Mouse (Mus musculus): ENCODE results near the gene Plb1. TPM values are rescaled to one million over a fixed set of nuclear protein-coding genes. Genes with fewer than 3 reads are reported as not detected.

Plb1 gene
- polyA plus RNA-seq, 1 experiment from 2014 or later = 0.04 TPM

DNA sequence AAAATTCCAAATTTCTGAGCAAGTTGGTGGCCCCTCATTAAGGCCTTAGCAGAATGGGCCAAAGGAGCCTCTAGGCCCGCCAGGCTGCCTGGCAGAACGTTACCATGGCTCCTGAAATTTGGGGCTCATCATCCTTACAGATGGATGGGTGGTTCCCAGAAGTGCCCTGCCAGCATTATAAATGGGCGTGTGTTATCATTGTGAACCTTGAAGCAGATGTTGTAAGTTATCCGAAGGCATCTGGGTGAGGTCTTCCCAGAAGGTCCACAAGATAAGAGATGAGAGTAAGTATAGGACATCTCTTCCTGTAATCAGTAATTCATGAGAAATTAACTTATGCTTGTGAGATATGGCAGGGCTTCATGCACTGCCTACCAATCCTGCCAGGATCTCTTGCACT lies 30.0 kb downstream of the Plb1 start:
- ATAC-seq (ENCODE audit: low FRiP score) = no peak
- WGBS = 88% methylated on average over 4 of the region's 4 CpGs
- Histone ChIP-seq H3K9me3 (0 out of 2 replicates have a peak, but pooled peaks cover 6% of the 10 kb centered on the region), H3K27me3 (no peaks in the 10 kb centered on the region), H3K36me3 (no peaks in the 10 kb centered on the region), H3K4me2 (no peak overlapping the region), H3K9ac (no peak overlapping the region), H3K27ac (no peak overlapping the region), H3K4me3 (no peak overlapping the region), H3K4me1 (replicated peaks) (no peaks in the 10 kb centered on the region)

DNA sequence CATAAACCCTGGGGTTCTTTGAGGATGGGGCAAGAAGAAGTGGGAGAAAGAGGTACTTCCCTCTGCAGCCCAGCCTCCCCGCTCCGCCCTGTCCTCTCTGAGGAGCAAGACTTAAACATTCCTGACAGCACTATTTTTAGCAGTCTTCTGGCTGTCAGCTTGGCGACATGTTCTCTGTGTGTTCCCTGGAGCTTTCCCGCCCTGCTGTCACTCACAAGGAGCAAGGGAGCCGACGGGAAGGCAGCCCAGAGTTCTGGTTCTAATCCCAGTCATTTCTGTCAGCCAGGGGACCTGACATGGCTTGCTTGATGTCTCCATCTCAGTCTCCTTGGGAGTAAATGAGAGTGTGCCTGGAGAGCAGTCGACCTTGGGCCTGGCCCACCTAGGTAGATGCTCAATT lies 40.0 kb downstream of the Plb1 start:
- no peak overlapping the region for H3K27ac ChIP-seq
- peaks cover 2% of the 10 kb centered on the region for H3K4me1 ChIP-seq (replicated peaks)
- WGBS = 53% methylated on average over 7 of the region's 7 CpGs
- ATAC-seq (ENCODE audit: low FRiP score) = no peak
- no peak overlapping the region for H3K9ac ChIP-seq
- H3K9me3 ChIP-seq = no peaks in the 10 kb centered on the region
- no peak overlapping the region for H3K4me2 ChIP-seq
- no peak overlapping the region for H3K4me3 ChIP-seq
- H3K36me3 ChIP-seq = no peaks in the 10 kb centered on the region
- H3K27me3 ChIP-seq = no peaks in the 10 kb centered on the region

DNA sequence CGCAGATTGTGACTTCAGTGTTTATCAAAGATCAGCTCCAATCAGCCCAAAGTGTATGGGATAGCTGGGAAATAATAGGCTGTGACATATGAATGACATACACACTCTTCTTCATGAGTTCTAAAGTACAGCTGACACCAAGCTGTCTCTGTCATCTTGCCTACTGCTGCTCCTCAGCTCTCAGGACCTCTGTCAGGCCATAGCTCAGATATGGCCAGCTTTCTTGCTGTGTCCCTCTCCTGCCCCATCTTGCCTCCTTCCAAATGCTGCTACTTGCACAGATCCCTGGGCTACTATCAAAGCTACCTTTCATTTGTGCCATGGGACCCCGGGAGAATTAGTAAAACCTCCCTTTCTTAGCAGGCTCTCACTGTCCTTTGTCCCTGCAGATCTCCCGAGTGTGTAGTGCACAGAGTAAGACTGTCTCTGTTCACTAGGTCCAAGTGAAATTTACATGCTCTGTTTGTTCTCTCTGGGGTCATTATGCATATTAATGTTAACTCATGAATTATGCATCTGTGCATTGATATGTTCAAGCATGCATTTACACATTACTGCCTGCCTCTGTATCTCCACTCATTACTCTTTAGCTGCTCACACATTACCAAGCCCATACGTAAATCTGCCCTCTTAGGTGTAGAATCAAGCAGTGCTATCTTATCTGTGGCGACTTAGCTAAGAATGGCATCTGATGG lies 45.6 kb downstream of the Plb1 start:
- Histone ChIP-seq H3K4me2 (no peak overlapping the region), H3K4me1 (replicated peaks) (peaks cover 28% of the 10 kb centered on the region), H3K27ac (peak overlapping the region; percentile 86), H3K4me3 (no peak overlapping the region), H3K27me3 (no peaks in the 10 kb centered on the region), H3K36me3 (no peaks in the 10 kb centered on the region), H3K9ac (no peak overlapping the region), H3K9me3 (no peaks in the 10 kb centered on the region)
- peak; percentile 85 for ATAC-seq (ENCODE audit: low FRiP score)
- WGBS = 35% methylated on average over 5 of the region's 5 CpGs

DNA sequence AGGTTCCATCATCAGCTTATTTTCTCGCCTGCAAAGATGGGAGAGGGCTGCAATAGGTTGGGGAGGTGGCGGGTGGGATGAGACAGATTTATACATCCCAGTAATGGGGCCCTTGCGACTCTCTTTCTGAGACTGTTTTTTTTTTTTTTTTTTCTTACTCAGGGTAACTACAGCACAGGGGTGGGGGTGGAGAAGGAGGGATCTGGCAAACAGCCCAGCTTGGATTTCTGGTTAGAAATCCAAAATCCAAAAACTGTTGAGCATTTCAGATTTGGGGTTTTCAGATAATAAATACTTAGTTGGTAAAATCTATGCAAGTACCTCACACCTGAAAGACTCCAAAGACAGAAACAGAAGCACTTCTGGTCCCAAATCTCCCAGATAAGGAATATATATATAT lies 47.6 kb downstream of the Plb1 start:
- H3K9me3 ChIP-seq = no peaks in the 10 kb centered on the region
- no peaks in the 10 kb centered on the region for H3K36me3 ChIP-seq
- WGBS = 50% methylated on average over 3 of the region's 3 CpGs
- ATAC-seq (ENCODE audit: low FRiP score) = no peak
- no peak overlapping the region for H3K4me2 ChIP-seq
- no peak overlapping the region for H3K27ac ChIP-seq
- H3K9ac ChIP-seq = no peak overlapping the region
- no peak overlapping the region for H3K4me3 ChIP-seq
- H3K27me3 ChIP-seq = no peaks in the 10 kb centered on the region
- H3K4me1 ChIP-seq (replicated peaks) = peaks cover 28% of the 10 kb centered on the region

DNA sequence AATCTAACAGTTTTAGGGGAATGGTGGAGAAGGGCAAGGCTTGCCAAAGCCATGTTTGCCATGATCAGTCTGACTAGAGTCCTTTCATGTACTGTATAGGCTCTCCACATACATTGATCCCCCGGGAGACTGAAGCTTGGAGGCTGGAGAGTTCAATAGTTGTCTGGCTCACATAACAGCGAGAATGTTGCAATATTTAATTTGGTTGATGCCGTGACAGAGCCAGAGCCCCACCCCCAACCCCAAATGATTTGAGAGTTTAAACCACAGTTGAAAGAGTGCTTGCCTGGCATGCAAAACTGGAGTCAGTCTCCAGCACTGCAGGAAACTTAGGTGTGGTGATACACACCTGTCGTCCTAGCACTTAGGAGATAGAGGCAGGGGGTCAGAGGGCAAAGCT lies 49.8 kb downstream of the Plb1 start:
- WGBS = 64% methylated on average over 4 of the region's 4 CpGs
- Histone ChIP-seq H3K9me3 (no peaks in the 10 kb centered on the region), H3K36me3 (no peaks in the 10 kb centered on the region), H3K27ac (no peak overlapping the region), H3K27me3 (no peaks in the 10 kb centered on the region), H3K4me3 (no peak overlapping the region), H3K4me1 (replicated peaks) (peaks cover 27% of the 10 kb centered on the region), H3K9ac (no peak overlapping the region), H3K4me2 (no peak overlapping the region)
- no peak for ATAC-seq (ENCODE audit: low FRiP score)

DNA sequence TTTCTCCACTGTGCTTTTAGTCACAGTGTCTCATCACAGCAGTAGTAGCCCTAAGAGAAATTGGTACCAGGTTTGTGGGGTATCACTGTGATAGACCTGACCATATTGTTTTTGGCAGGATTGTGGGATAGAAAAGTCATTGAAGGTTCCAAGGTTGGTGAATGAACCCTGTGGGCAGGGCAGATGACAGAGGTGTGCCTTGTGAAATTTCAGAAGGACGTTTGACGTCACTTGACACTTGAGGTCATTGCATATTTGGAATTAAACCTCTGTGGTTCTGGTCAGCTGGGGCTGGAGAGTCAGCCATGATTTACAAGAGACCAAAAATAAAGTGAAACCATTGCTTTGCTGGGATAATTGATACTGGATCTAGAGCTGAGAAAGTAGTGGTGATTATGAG lies 50.9 kb downstream of the Plb1 start:
- no peak for ATAC-seq (ENCODE audit: low FRiP score)
- no peaks in the 10 kb centered on the region for H3K27me3 ChIP-seq
- no peak overlapping the region for H3K27ac ChIP-seq
- H3K4me1 ChIP-seq (replicated peaks) = peaks cover 16% of the 10 kb centered on the region
- 92% methylated on average over 2 of the region's 2 CpGs for WGBS
- no peaks in the 10 kb centered on the region for H3K9me3 ChIP-seq
- H3K4me3 ChIP-seq = no peak overlapping the region
- no peak overlapping the region for H3K4me2 ChIP-seq
- no peak overlapping the region for H3K9ac ChIP-seq
- H3K36me3 ChIP-seq = no peaks in the 10 kb centered on the region

DNA sequence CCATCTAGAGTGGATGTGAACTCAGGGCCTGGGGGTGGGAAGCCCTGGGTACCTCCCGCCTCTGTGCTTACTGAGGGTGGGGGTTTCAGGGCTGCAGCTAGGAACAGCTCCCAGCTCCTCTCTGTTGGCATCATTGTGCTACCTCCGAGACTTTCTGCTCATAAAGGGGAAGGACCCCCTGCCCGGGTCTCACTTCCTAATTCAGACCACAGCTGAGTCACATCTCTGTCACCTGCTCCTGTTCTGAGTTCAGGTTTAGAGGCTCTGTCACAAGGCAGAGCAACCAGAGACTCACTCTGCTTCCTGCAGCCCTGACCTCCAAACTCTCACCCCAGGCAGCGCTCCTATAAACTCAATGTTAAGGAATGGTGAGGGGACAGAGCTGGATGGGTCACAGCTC lies 53.8 kb downstream of the Plb1 start:
- Histone ChIP-seq H3K4me3 (no peak overlapping the region), H3K36me3 (no peaks in the 10 kb centered on the region), H3K9me3 (no peaks in the 10 kb centered on the region), H3K27me3 (no peaks in the 10 kb centered on the region), H3K9ac (no peak overlapping the region), H3K4me2 (no peak overlapping the region), H3K4me1 (replicated peaks) (no peaks in the 10 kb centered on the region), H3K27ac (no peak overlapping the region)
- WGBS = 84% methylated on average over 4 of the region's 4 CpGs
- no peak for ATAC-seq (ENCODE audit: low FRiP score)

DNA sequence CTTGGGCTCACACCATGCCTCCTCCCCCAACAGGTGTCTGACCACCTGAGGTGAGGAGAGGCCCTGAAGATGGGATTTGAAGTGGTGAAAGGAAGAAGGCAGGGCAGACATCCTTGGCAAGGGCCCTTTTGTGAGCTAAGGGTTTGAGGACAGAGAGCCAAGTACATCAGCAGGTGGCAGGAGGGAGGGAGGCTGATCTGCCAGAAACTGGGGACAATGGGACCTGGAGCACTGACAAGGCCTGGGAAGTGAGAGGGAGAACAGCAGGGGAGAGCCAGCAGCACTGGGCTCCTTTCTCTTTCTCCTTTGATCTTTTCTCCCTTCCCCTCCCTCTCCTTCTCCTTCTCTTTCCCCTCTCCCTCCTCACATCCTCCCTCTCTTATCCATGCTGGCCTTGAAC lies 55.5 kb downstream of the Plb1 start:
- no peak for ATAC-seq (ENCODE audit: low FRiP score)

DNA sequence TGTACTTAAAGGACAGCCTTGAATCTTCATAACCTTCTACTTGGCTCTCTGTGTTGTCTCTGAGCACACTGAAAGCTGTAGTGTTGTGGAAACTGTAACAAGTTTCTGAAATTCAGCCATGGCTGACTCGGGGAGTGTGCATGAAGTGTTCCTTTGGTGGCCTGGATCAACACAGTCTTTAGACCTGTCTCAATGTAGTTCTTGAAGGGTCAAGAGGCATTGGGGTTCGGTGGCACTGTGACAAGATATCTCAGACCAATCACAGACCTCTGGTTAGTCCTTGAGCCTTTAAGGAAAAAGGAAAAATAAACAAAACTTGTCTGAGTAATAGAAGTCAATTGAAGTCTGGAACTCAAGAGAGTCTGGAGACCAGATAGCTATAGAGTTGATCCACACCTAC lies 58.8 kb downstream of the Plb1 start:
- Histone ChIP-seq H3K9ac (no peak overlapping the region), H3K4me3 (no peak overlapping the region), H3K27me3 (no peaks in the 10 kb centered on the region), H3K27ac (no peak overlapping the region), H3K9me3 (no peaks in the 10 kb centered on the region), H3K36me3 (no peaks in the 10 kb centered on the region), H3K4me2 (no peak overlapping the region), H3K4me1 (replicated peaks) (no peaks in the 10 kb centered on the region)
- ATAC-seq (ENCODE audit: low FRiP score) = no peak
- WGBS = 77% methylated on average over 2 of the region's 2 CpGs

More for the DNA sequence above, 55.5 kb downstream of the Plb1 start:
- H3K36me3 ChIP-seq = no peaks in the 10 kb centered on the region
- no peak overlapping the region for H3K9ac ChIP-seq
- H3K27ac ChIP-seq = no peak overlapping the region
- H3K4me3 ChIP-seq = no peak overlapping the region
- H3K27me3 ChIP-seq = no peaks in the 10 kb centered on the region
- no peaks in the 10 kb centered on the region for H3K4me1 ChIP-seq (replicated peaks)
- no peaks in the 10 kb centered on the region for H3K9me3 ChIP-seq
- no peak overlapping the region for H3K4me2 ChIP-seq

DNA sequence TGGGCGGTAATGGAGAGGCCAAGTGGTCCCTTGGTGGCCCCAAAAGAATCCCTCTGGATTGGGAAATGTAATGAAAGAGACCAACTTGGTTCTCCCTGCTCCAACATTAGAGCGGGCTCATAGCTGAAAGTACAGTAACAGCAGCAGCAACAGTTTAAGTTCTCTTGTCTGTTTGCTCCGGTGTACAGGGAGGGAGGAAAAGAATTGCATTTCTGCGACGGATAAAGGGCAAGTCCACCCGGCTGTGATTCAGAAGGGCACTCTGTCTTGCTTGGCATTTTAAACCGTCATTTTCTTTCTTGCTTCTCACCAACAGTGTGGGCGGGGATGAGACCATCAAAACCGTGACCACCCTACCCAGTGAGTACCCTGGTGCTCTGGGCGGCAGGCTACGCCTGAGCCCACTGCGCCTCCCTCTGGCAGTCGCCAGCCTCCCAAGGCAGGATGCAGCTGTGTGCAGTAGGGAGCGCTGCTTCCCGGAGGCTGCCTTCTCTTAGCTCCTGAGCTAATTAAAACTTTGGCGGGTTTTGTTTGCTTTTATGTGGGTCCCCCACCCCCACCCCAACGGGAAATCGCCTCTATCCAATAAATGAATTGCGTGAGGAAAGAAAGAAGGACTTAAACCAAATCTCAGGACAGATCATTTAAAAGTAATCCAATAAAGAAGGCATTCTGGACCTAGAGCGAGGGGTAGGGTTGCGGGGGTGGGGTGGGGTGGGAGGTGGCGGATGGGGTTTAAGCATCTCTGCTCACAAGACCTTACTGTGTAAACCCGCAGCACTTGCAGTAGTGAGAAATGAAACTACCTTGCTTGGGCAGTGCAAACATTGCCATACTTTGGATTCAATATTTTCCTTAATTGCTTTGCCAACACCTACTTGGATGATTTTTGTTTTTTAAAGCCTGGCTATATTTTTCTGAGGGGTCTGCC lies 70.7 kb downstream of the Plb1 start:
- peaks cover 8% of the 10 kb centered on the region for H3K4me1 ChIP-seq (replicated peaks)
- peak overlapping the region; percentile 24 for H3K4me3 ChIP-seq
- peak overlapping the region; percentile 47 for H3K9ac ChIP-seq
- peak overlapping the region; percentile 50 for H3K4me2 ChIP-seq
- H3K27ac ChIP-seq = no peak overlapping the region
- ATAC-seq (ENCODE audit: low FRiP score) = peak; percentile 88
- WGBS = 10% methylated on average over 23 of the region's 23 CpGs
- H3K36me3 ChIP-seq = no peaks in the 10 kb centered on the region
- no peaks in the 10 kb centered on the region for H3K27me3 ChIP-seq
- no peaks in the 10 kb centered on the region for H3K9me3 ChIP-seq

DNA sequence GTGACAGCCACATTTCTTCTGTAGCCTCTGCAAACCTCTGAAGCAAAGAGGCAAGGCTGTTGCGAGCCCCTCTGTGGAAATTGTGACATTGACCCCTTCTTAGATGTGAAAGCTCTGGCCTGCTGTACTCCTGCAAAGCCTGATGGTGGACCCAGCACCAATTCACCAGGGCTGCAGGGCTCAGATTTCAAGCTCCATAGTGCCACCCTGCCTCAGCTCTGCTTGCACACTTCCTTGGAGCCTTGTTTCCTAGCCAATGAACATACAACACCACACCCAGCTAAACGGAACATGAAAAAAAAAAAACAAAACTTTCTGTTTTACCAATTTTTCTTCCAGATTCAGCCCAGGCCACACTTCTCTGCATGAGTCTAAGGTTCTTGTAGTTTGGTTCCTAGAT lies 74.6 kb downstream of the Plb1 start:
- no peak overlapping the region for H3K4me3 ChIP-seq
- no peaks in the 10 kb centered on the region for H3K36me3 ChIP-seq
- no peak overlapping the region for H3K4me2 ChIP-seq
- H3K9ac ChIP-seq = no peak overlapping the region
- no peaks in the 10 kb centered on the region for H3K27me3 ChIP-seq
- no peak for ATAC-seq (ENCODE audit: low FRiP score)
- no peaks in the 10 kb centered on the region for H3K9me3 ChIP-seq
- WGBS = 70% methylated on average over 2 of the region's 2 CpGs
- H3K4me1 ChIP-seq (replicated peaks) = peaks cover 8% of the 10 kb centered on the region
- no peak overlapping the region for H3K27ac ChIP-seq

DNA sequence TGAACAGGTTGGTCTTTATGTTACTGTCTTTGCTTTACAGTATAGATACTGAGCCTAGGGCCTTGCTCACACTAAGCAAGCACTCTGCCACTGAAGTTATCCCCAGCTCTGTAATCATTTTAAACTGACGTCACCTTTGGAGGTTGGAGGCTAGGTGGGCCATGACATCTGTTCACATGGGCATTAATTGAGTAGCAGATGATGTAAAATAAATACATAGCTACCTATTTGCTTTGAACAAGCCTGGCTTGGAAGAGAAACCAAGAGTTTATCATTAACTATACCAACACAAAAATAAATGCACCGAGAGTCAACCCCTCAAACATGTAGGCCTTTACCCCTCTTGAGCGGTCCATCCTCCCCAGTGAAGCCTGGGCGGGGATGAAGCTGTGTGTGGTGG lies 76.1 kb downstream of the Plb1 start:
- no peaks in the 10 kb centered on the region for H3K9me3 ChIP-seq
- no peak overlapping the region for H3K4me2 ChIP-seq
- no peaks in the 10 kb centered on the region for H3K27me3 ChIP-seq
- H3K9ac ChIP-seq = no peak overlapping the region
- H3K27ac ChIP-seq = no peak overlapping the region
- no peak overlapping the region for H3K4me3 ChIP-seq
- H3K4me1 ChIP-seq (replicated peaks) = no peaks in the 10 kb centered on the region; the same call in 1 of the 2 replicates
- H3K36me3 ChIP-seq = no peaks in the 10 kb centered on the region
- ATAC-seq (ENCODE audit: low FRiP score) = no peak
- 96% methylated on average over 4 of the region's 4 CpGs for WGBS

DNA sequence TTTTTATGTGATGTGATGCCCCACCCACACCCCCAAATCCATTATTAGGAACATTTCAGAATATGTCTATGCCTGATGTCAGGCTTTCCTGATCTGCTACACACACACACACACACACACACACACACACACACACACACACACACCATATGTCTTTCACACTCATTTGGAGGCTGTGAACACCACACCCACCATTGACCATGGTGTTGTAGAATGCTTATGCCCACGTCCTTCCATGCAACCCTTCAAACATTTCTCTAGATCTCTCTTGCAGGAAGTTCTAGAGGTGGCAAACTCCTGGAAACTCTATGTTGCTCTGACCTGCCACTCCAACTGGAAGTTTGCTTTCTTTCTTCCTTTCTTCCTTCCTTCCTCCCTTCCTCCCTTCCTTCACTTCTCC lies 77.2 kb downstream of the Plb1 start:
- no peak overlapping the region for H3K4me3 ChIP-seq
- no peak for ATAC-seq (ENCODE audit: low FRiP score)
- H3K36me3 ChIP-seq = no peaks in the 10 kb centered on the region
- WGBS = 82% methylated on average over 1 of the region's 1 CpGs
- H3K9ac ChIP-seq = no peak overlapping the region
- H3K9me3 ChIP-seq = no peaks in the 10 kb centered on the region
- no peaks in the 10 kb centered on the region for H3K27me3 ChIP-seq
- H3K27ac ChIP-seq = no peak overlapping the region
- no peaks in the 10 kb centered on the region for H3K4me1 ChIP-seq (replicated peaks)
- H3K4me2 ChIP-seq = no peak overlapping the region

Measured in hindbrain, embryonic 13.5 days (tissue).